8 mouse cellular contexts compared by ENCODE assay signal in genomic region chr3:89147979-89148311, GRCm38 (mm10). TPM values are rescaled to one million over a fixed set of nuclear protein-coding genes. Genes with fewer than 3 reads are reported as not detected.
A peak's percentile ranks its signal among the peaks of the same experiment; 100 is the strongest.
DNase-seq lines count a peak whose midpoint lies in the region; ATAC-seq and TF ChIP-seq lines count a peak whose summit lies in the region.

No protein-coding gene starts in this region.

- peak overlapping the region; percentile 63 for H3K4me2 ChIP-seq in heart, embryonic 13.5 days
- peak overlapping the region; percentile 27 for H3K4me2 ChIP-seq in midbrain, embryonic 11.5 days
- H3K4me2 ChIP-seq in midbrain, postnatal 0 days (ENCODE audit: low read depth, low read length, poor library complexity, severe bottlenecking) = no peak overlapping the region
- peak overlapping the region; percentile 63 for H3K4me2 ChIP-seq in intestine, postnatal 0 days (replicated peaks; ENCODE audit: low read depth)
- H3K4me2 ChIP-seq in stomach, embryonic 14.5 days (replicated peaks; ENCODE audit: low read depth, low read length) = peak overlapping the region; percentile 30

- no peaks in the 10 kb centered on the region for H3K36me3 ChIP-seq in heart, embryonic 13.5 days
- no peaks in the 10 kb centered on the region for H3K36me3 ChIP-seq in midbrain, embryonic 11.5 days (ENCODE audit: control insufficient read depth, insufficient read depth, low read length)
- H3K36me3 ChIP-seq in midbrain, postnatal 0 days (ENCODE audit: insufficient read depth, low read length) = peaks cover 12% of the 10 kb centered on the region
- peaks cover 28% of the 10 kb centered on the region for H3K36me3 ChIP-seq in intestine, postnatal 0 days (ENCODE audit: control insufficient read depth, insufficient read depth)
- no peaks in the 10 kb centered on the region for H3K36me3 ChIP-seq in stomach, embryonic 14.5 days (ENCODE audit: control insufficient read depth, insufficient read depth, low read length)

- H3K9ac ChIP-seq in heart, embryonic 13.5 days = 0 out of 2 replicates have a peak overlapping the region, but pooled peaks have one; percentile 41
- H3K9ac ChIP-seq in midbrain, embryonic 11.5 days (ENCODE audit: low read length) = no peak overlapping the region
- no peak overlapping the region for H3K9ac ChIP-seq in midbrain, postnatal 0 days (replicated peaks; ENCODE audit: low read length, poor library complexity, severe bottlenecking)
- no peak overlapping the region for H3K9ac ChIP-seq in intestine, postnatal 0 days (ENCODE audit: low read depth, low read length)
- H3K9ac ChIP-seq in stomach, embryonic 14.5 days (replicated peaks; ENCODE audit: low read depth, low read length) = no peak overlapping the region

- H3K4me1 ChIP-seq in heart, embryonic 13.5 days = peaks cover 8% of the 10 kb centered on the region
- peaks cover 7% of the 10 kb centered on the region for H3K4me1 ChIP-seq in midbrain, embryonic 11.5 days (ENCODE audit: control insufficient read depth, insufficient read depth, low read length)
- no peaks in the 10 kb centered on the region for H3K4me1 ChIP-seq in midbrain, postnatal 0 days (ENCODE audit: insufficient read depth, low read length)
- no peaks in the 10 kb centered on the region for H3K4me1 ChIP-seq in intestine, postnatal 0 days (replicated peaks; ENCODE audit: control insufficient read depth, insufficient read depth, low read length)
- H3K4me1 ChIP-seq in stomach, embryonic 14.5 days (ENCODE audit: control insufficient read depth, insufficient read depth, low read length) = no peaks in the 10 kb centered on the region

- H3K4me3 ChIP-seq in heart, embryonic 13.5 days = peak overlapping the region; percentile 32
- H3K4me3 ChIP-seq in midbrain, embryonic 11.5 days (ENCODE audit: low read depth, low read length) = no peak overlapping the region
- no peak overlapping the region for H3K4me3 ChIP-seq in midbrain, postnatal 0 days (ENCODE audit: low read depth, low read length)
- peak overlapping the region; percentile 22 for H3K4me3 ChIP-seq in intestine, postnatal 0 days (ENCODE audit: low read depth, low read length)
- H3K4me3 ChIP-seq in stomach, embryonic 14.5 days (ENCODE audit: low read depth, low read length) = peak overlapping the region; percentile 3; the same call in 1 of the 2 replicates

- no peak for ATAC-seq in heart, embryonic 13.5 days (ENCODE audit: extremely low read depth, insufficient number of reproducible peaks, low FRiP score, low TSS enrichment)
- no peak for ATAC-seq in midbrain, embryonic 11.5 days (ENCODE audit: low FRiP score)
- ATAC-seq in midbrain, postnatal 0 days (ENCODE audit: low FRiP score) = no peak
- peak; percentile 49 for ATAC-seq in intestine, postnatal 0 days
- no peak for ATAC-seq in stomach, embryonic 14.5 days (ENCODE audit: insufficient number of reproducible peaks, insufficient read depth, low FRiP score, low read depth)

- 8% methylated on average over 15 of the region's 15 CpGs for WGBS in heart, embryonic 13.5 days
- 11% methylated on average over 15 of the region's 15 CpGs for WGBS in midbrain, embryonic 11.5 days
- WGBS in midbrain, postnatal 0 days = 19% methylated on average over 15 of the region's 15 CpGs
- 6% methylated on average over 15 of the region's 15 CpGs for WGBS in intestine, postnatal 0 days
- 9% methylated on average over 15 of the region's 15 CpGs for WGBS in stomach, embryonic 14.5 days

- no peak for DNase-seq in heart, adult 11 months
- DNase-seq in midbrain, embryonic 11.5 days (ENCODE audit: low spot score, missing footprints) = no peak
- DNase-seq in midbrain, postnatal 0 days (ENCODE audit: low spot score) = no peak
- DNase-seq in testis, postnatal 14 days (ENCODE audit: low spot score) = no peak
- DNase-seq in cerebellum, postnatal 25 days = no peak

- H3K9me3 ChIP-seq in heart, embryonic 13.5 days = no peaks in the 10 kb centered on the region
- no peaks in the 10 kb centered on the region for H3K9me3 ChIP-seq in midbrain, embryonic 11.5 days (ENCODE audit: control insufficient read depth, low read length)
- no peaks in the 10 kb centered on the region for H3K9me3 ChIP-seq in midbrain, postnatal 0 days (ENCODE audit: low read length)
- H3K9me3 ChIP-seq in intestine, postnatal 0 days (ENCODE audit: control insufficient read depth) = no peaks in the 10 kb centered on the region
- H3K9me3 ChIP-seq in stomach, embryonic 14.5 days (ENCODE audit: control insufficient read depth, low read depth, low read length) = no peaks in the 10 kb centered on the region

- no peak for TF ChIP-seq CTCF in midbrain, postnatal 0 days (IDR thresholded peaks at IDR 0.05)
- TF ChIP-seq CTCF in intestine, postnatal 0 days (IDR thresholded peaks at IDR 0.05; ENCODE audit: low read depth) = no peak

- H3K27ac ChIP-seq in heart, embryonic 13.5 days (replicated peaks) = no peak overlapping the region
- H3K27ac ChIP-seq in midbrain, embryonic 11.5 days (ENCODE audit: low read depth, low read length) = no peak overlapping the region
- no peak overlapping the region for H3K27ac ChIP-seq in midbrain, postnatal 0 days (ENCODE audit: low read depth, low read length)
- 0 out of 2 replicates have a peak overlapping the region, but pooled peaks have one; percentile 35 for H3K27ac ChIP-seq in intestine, postnatal 0 days (ENCODE audit: low read depth, low read length)
- no peak overlapping the region for H3K27ac ChIP-seq in stomach, embryonic 14.5 days (ENCODE audit: low read length)

- H3K27me3 ChIP-seq in heart, embryonic 13.5 days (replicated peaks) = peaks cover 97% of the 10 kb centered on the region
- peaks cover 5% of the 10 kb centered on the region; the same call in 1 of the 2 replicates for H3K27me3 ChIP-seq in midbrain, embryonic 11.5 days (ENCODE audit: control insufficient read depth, insufficient read depth, low read length)
- no peaks in the 10 kb centered on the region for H3K27me3 ChIP-seq in midbrain, postnatal 0 days (ENCODE audit: insufficient read depth, low read length)
- no peaks in the 10 kb centered on the region for H3K27me3 ChIP-seq in intestine, postnatal 0 days (replicated peaks; ENCODE audit: control insufficient read depth, insufficient read depth, low read length)
- H3K27me3 ChIP-seq in stomach, embryonic 14.5 days (ENCODE audit: control insufficient read depth, insufficient read depth, low read length) = peaks cover 5% of the 10 kb centered on the region; the same call in 1 of the 2 replicates

RNA-seq across cellular contexts. Expression of gene Pklr, which starts 12.0 kb away (rescaled TPM):
- 0.98 and 5.3 TPM in 2 replicates for polyA plus RNA-seq in heart, embryonic 13.5 days (2015; fragmentation: Nextera tagmentation; extraction: Ambion mirVana)
- 1.7 and 2.2 TPM in 2 replicates for polyA plus RNA-seq in midbrain, embryonic 11.5 days (2014; fragmentation: Nextera tagmentation; extraction: Ambion mirVana)
- total RNA-seq in midbrain, postnatal 0 days (2014; rRNA removed) = 0.47 TPM in 1 of 2 replicates, not detected in the other
- 0.05 and 0.10 TPM in 2 replicates for polyA plus RNA-seq in midbrain, postnatal 0 days (2015; fragmentation: Nextera tagmentation; extraction: Ambion mirVana)
- polyA plus RNA-seq in intestine, postnatal 0 days (2015; fragmentation: Nextera tagmentation; extraction: Ambion mirVana) = 91.8 and 103 TPM in 2 replicates
- polyA plus RNA-seq in stomach, embryonic 14.5 days (2014; fragmentation: Nextera tagmentation; extraction: Ambion mirVana) = 2.8 and 3.3 TPM in 2 replicates

RNA-seq across cellular contexts. Expression of gene Hcn3, which starts 12.1 kb away (rescaled TPM):
- polyA plus RNA-seq in heart, embryonic 13.5 days (2015; fragmentation: Nextera tagmentation; extraction: Ambion mirVana) = 0.68 and 1.0 TPM in 2 replicates
- polyA plus RNA-seq in midbrain, embryonic 11.5 days (2014; fragmentation: Nextera tagmentation; extraction: Ambion mirVana) = 4.5 and 4.7 TPM in 2 replicates
- total RNA-seq in midbrain, postnatal 0 days (2014; rRNA removed) = 94.8 and 97.8 TPM in 2 replicates
- polyA plus RNA-seq in midbrain, postnatal 0 days (2015; fragmentation: Nextera tagmentation; extraction: Ambion mirVana) = 44.8 and 46.7 TPM in 2 replicates
- 1.1 TPM in 2 replicates for polyA plus RNA-seq in intestine, postnatal 0 days (2015; fragmentation: Nextera tagmentation; extraction: Ambion mirVana)
- polyA plus RNA-seq in stomach, embryonic 14.5 days (2014; fragmentation: Nextera tagmentation; extraction: Ambion mirVana) = 1.4 and 1.9 TPM in 2 replicates

RNA-seq across cellular contexts. Expression of gene Clk2, which starts 16.6 kb away (rescaled TPM):
- polyA plus RNA-seq in heart, embryonic 13.5 days (2015; fragmentation: Nextera tagmentation; extraction: Ambion mirVana) = 16.9 and 17.4 TPM in 2 replicates
- 24.1 and 29.5 TPM in 2 replicates for polyA plus RNA-seq in midbrain, embryonic 11.5 days (2014; fragmentation: Nextera tagmentation; extraction: Ambion mirVana)
- 38.9 and 44.5 TPM in 2 replicates for total RNA-seq in midbrain, postnatal 0 days (2014; rRNA removed)
- 12.1 and 12.6 TPM in 2 replicates for polyA plus RNA-seq in midbrain, postnatal 0 days (2015; fragmentation: Nextera tagmentation; extraction: Ambion mirVana)
- polyA plus RNA-seq in intestine, postnatal 0 days (2015; fragmentation: Nextera tagmentation; extraction: Ambion mirVana) = 8.5 and 8.6 TPM in 2 replicates
- 32.7 and 35.1 TPM in 2 replicates for polyA plus RNA-seq in stomach, embryonic 14.5 days (2014; fragmentation: Nextera tagmentation; extraction: Ambion mirVana)

RNA-seq across cellular contexts. Expression of gene Scamp3, which starts 29.3 kb away (rescaled TPM):
- polyA plus RNA-seq in heart, embryonic 13.5 days (2015; fragmentation: Nextera tagmentation; extraction: Ambion mirVana) = 83.4 and 88.1 TPM in 2 replicates
- 74.4 and 77.2 TPM in 2 replicates for polyA plus RNA-seq in midbrain, embryonic 11.5 days (2014; fragmentation: Nextera tagmentation; extraction: Ambion mirVana)
- total RNA-seq in midbrain, postnatal 0 days (2014; rRNA removed) = 71.1 and 84.8 TPM in 2 replicates
- 151 and 158 TPM in 2 replicates for polyA plus RNA-seq in midbrain, postnatal 0 days (2015; fragmentation: Nextera tagmentation; extraction: Ambion mirVana)
- 80.5 and 86.3 TPM in 2 replicates for polyA plus RNA-seq in intestine, postnatal 0 days (2015; fragmentation: Nextera tagmentation; extraction: Ambion mirVana)
- polyA plus RNA-seq in stomach, embryonic 14.5 days (2014; fragmentation: Nextera tagmentation; extraction: Ambion mirVana) = 92.9 and 95.1 TPM in 2 replicates

RNA-seq across cellular contexts. Expression of gene Fam189b, which starts 35.0 kb away (rescaled TPM):
- polyA plus RNA-seq in heart, embryonic 13.5 days (2015; fragmentation: Nextera tagmentation; extraction: Ambion mirVana) = 12.8 and 13.5 TPM in 2 replicates
- 16.5 and 20.2 TPM in 2 replicates for polyA plus RNA-seq in midbrain, embryonic 11.5 days (2014; fragmentation: Nextera tagmentation; extraction: Ambion mirVana)
- total RNA-seq in midbrain, postnatal 0 days (2014; rRNA removed) = 12.7 and 22.2 TPM in 2 replicates
- polyA plus RNA-seq in midbrain, postnatal 0 days (2015; fragmentation: Nextera tagmentation; extraction: Ambion mirVana) = 32.5 and 37.5 TPM in 2 replicates
- polyA plus RNA-seq in intestine, postnatal 0 days (2015; fragmentation: Nextera tagmentation; extraction: Ambion mirVana) = 4.9 and 5.9 TPM in 2 replicates
- polyA plus RNA-seq in stomach, embryonic 14.5 days (2014; fragmentation: Nextera tagmentation; extraction: Ambion mirVana) = 28.3 and 28.7 TPM in 2 replicates

Comparison
In these comparisons a context has a peak if more than half of its experiments do, and no peak if none do; other contexts are left out.
1. H3K4me3 ChIP-seq: peak in heart, embryonic 13.5 days (single experiment), intestine, postnatal 0 days (single experiment) and stomach, embryonic 14.5 days (single experiment); none in midbrain, embryonic 11.5 days (single experiment) and midbrain, postnatal 0 days (single experiment).
2. RNA of gene Pklr, which starts 12.0 kb away (polyA plus RNA-seq): 91.8 to 103 TPM in intestine, postnatal 0 days; 2.8 to 3.3 TPM in stomach, embryonic 14.5 days, 1.7 to 2.2 TPM in midbrain, embryonic 11.5 days, 0.98 to 5.3 TPM in heart, embryonic 13.5 days and 0.05 to 0.10 TPM in midbrain, postnatal 0 days; every median in the first group is over 10 times any median in the second.